Mouse (Mus musculus): Measurements from ENCODE around the gene Hs6st3. TPM values are rescaled to one million over a fixed set of nuclear protein-coding genes. Genes with fewer than 3 reads are reported as not detected.

Gene Hs6st3
- polyA plus RNA-seq, 1 experiment: 0.08 TPM

DNA sequence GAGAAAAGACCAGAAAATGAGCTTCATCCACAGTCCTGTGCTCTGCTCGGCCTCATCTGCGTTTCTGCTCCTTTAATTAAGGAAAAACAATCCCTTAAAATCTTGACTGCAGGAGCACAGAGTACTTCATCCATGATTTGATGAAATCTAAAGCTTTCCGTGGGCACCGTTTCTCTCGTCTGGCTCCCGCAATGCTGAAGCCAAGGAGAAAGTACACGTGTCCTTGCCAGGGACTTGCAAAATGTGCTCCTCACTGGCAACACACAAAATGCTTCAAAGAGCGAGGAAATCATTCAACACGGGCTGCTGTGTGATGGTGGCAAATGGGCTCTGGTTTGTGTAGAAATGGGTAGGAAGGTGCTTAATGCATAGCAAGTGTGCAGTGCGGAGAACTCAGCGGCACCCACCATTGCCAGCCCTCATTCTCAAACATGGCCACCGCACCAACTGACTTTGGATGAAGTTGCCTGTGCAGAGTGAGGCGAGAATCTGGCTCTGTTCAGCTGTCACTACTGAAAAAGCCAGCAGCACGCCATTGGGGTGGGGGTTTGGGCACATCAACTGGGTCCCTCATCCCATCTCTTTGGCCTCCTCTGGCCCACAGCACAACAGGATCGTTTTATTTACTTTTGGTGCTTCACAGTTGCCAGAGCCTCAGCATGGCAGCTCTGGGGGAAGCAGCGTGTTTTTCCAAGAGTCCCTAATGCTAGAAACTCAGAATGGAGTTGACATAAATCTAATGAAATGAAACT lies 532.9 kb downstream of the Hs6st3 start:
- WGBS: 78% methylated on average over 16 of the region's 16 CpGs
- H3K4me1 ChIP-seq (ENCODE audit: control insufficient read depth, insufficient read depth, low read length): no peaks in the 10 kb centered on the region
- no peak overlapping the region for H3K27ac ChIP-seq (ENCODE audit: insufficient read depth, low read depth, low read length)
- no peak overlapping the region for H3K4me3 ChIP-seq (ENCODE audit: insufficient read depth, low read depth, low read length)
- H3K36me3 ChIP-seq (ENCODE audit: control insufficient read depth, insufficient read depth, low read length): no peaks in the 10 kb centered on the region
- DNase-seq: no peak
- TF ChIP-seq POLR2A (IDR thresholded peaks at IDR 0.05; ENCODE audit: low read depth, low read length) (no peak), CTCF (conservative IDR thresholded peaks at IDR 0.05; ENCODE audit: insufficient read depth, insufficient read length, low read depth, low read length) (no peak)
- no peaks in the 10 kb centered on the region for H3K27me3 ChIP-seq (replicated peaks; ENCODE audit: control insufficient read depth, insufficient read depth, low read length)

DNA sequence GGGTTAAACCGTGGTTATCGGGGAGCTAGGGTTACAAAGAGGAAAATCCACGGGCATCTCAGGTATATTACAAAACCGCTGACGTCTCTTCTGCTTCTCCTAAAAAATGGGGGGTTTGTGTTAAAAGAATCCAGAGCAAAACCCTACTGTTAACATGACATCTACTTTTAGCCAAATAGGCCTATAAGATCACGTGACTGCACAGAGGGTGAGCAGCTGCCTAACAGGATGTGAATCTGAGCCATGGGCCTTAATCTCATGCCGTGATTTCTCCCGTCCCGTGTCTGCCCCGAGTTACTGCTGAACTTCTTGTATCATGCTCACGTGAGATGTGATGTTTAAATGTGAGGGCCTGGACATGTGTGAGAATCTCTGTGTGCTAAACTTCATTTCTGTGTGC lies 540.4 kb downstream of the Hs6st3 start:
- no peaks in the 10 kb centered on the region for H3K36me3 ChIP-seq (ENCODE audit: control insufficient read depth, insufficient read depth, low read length)
- no peak overlapping the region for H3K27ac ChIP-seq (ENCODE audit: insufficient read depth, low read depth, low read length)
- no peaks in the 10 kb centered on the region for H3K27me3 ChIP-seq (replicated peaks; ENCODE audit: control insufficient read depth, insufficient read depth, low read length)
- no peak for DNase-seq
- no peak overlapping the region for H3K4me3 ChIP-seq (ENCODE audit: insufficient read depth, low read depth, low read length)
- TF ChIP-seq CTCF (conservative IDR thresholded peaks at IDR 0.05; ENCODE audit: insufficient read depth, insufficient read length, low read depth, low read length): no peak
- no peak for TF ChIP-seq POLR2A (IDR thresholded peaks at IDR 0.05; ENCODE audit: low read depth, low read length)
- 88% methylated on average over 11 of the region's 11 CpGs for WGBS
- H3K4me1 ChIP-seq (ENCODE audit: control insufficient read depth, insufficient read depth, low read length): no peaks in the 10 kb centered on the region

GRCm38 (mm10) chr14:119680052-119680451 lies 541.9 kb downstream of the Hs6st3 start:
- TF ChIP-seq POLR2A (IDR thresholded peaks at IDR 0.05; ENCODE audit: low read depth, low read length): no peak
- no peak for TF ChIP-seq CTCF (conservative IDR thresholded peaks at IDR 0.05; ENCODE audit: insufficient read depth, insufficient read length, low read depth, low read length)
- Histone ChIP-seq H3K4me1 (ENCODE audit: control insufficient read depth, insufficient read depth, low read length) (no peaks in the 10 kb centered on the region), H3K27me3 (replicated peaks; ENCODE audit: control insufficient read depth, insufficient read depth, low read length) (no peaks in the 10 kb centered on the region), H3K36me3 (ENCODE audit: control insufficient read depth, insufficient read depth, low read length) (no peaks in the 10 kb centered on the region), H3K4me3 (ENCODE audit: insufficient read depth, low read depth, low read length) (no peak overlapping the region), H3K27ac (ENCODE audit: insufficient read depth, low read depth, low read length) (no peak overlapping the region)
- WGBS: 88% methylated on average over 4 of the region's 4 CpGs
- DNase-seq: no peak

DNA sequence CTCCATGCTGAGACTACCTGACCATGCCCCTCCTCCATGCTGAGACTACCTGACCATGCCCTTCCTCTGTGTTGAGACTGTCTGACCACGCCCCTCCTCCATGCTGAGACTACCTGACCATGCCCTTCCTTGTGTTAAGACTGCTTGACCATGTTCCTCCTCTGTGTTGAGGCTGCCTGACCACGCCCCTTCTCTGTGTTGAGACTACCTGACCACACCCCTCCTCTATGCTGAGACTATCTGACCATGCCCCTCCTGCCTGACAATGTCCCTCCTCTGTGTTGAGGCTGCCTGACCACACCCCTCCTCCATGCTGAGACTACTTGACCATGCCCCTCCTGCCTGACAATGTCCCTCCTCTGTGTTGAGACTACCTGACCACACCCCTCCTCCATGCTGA lies 549.7 kb downstream of the Hs6st3 start:
- 88% methylated on average over 2 of the region's 2 CpGs for WGBS
- DNase-seq: no peak
- Histone ChIP-seq H3K36me3 (ENCODE audit: control insufficient read depth, insufficient read depth, low read length) (no peaks in the 10 kb centered on the region), H3K4me3 (ENCODE audit: insufficient read depth, low read depth, low read length) (no peak overlapping the region), H3K27ac (ENCODE audit: insufficient read depth, low read depth, low read length) (no peak overlapping the region), H3K27me3 (replicated peaks; ENCODE audit: control insufficient read depth, insufficient read depth, low read length) (no peaks in the 10 kb centered on the region), H3K4me1 (ENCODE audit: control insufficient read depth, insufficient read depth, low read length) (no peaks in the 10 kb centered on the region)
- TF ChIP-seq POLR2A (IDR thresholded peaks at IDR 0.05; ENCODE audit: low read depth, low read length): no peak
- no peak for TF ChIP-seq CTCF (conservative IDR thresholded peaks at IDR 0.05; ENCODE audit: insufficient read depth, insufficient read length, low read depth, low read length)

DNA sequence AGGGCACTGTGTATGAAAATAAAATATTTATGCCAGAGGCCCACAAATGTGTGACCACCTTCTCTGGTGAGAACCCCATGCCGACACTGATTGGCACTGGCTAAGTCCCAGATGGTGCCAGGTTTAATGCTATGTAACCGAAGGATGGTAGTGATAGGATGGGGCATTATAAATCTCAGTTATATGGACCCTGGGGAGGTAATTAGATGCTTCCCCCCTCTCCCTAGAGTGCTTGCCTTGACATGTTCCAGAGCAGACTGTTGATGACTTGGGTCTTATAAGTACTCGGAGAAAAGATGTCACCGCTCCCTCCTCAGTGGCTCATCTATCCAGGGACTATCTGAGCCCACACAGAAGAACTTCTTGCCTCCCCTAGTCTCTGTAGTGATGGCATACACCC lies 561.8 kb downstream of the Hs6st3 start:
- no peaks in the 10 kb centered on the region for H3K27me3 ChIP-seq (replicated peaks; ENCODE audit: control insufficient read depth, insufficient read depth, low read length)
- DNase-seq: no peak
- H3K27ac ChIP-seq (ENCODE audit: insufficient read depth, low read depth, low read length): no peak overlapping the region
- no peak for TF ChIP-seq CTCF (conservative IDR thresholded peaks at IDR 0.05; ENCODE audit: insufficient read depth, insufficient read length, low read depth, low read length)
- no peak for TF ChIP-seq POLR2A (IDR thresholded peaks at IDR 0.05; ENCODE audit: low read depth, low read length)
- no peaks in the 10 kb centered on the region for H3K4me1 ChIP-seq (ENCODE audit: control insufficient read depth, insufficient read depth, low read length)
- no peaks in the 10 kb centered on the region for H3K36me3 ChIP-seq (ENCODE audit: control insufficient read depth, insufficient read depth, low read length)
- H3K4me3 ChIP-seq (ENCODE audit: insufficient read depth, low read depth, low read length): no peak overlapping the region
- 83% methylated on average over 4 of the region's 4 CpGs for WGBS

DNA sequence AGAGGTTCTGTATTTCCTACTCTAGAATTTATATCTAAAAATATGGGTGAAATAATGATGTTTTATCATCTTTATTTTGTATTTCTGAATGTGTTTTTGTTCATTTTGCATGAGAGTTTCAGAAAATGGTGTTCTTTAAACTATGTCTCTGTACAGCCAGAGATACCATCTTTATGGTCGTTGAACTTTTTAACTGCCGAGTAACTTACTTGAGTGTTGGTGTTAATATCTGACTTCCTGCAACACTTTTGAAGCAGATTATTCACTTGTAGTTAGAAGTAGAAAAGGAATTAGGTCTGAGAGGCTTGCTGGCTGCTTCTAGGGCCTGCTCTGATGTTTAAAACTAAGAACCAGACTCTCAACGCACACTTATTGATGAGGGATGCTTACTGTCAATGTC lies 576.6 kb downstream of the Hs6st3 start:
- H3K4me1 ChIP-seq (ENCODE audit: control insufficient read depth, insufficient read depth, low read length): no peaks in the 10 kb centered on the region

DNA sequence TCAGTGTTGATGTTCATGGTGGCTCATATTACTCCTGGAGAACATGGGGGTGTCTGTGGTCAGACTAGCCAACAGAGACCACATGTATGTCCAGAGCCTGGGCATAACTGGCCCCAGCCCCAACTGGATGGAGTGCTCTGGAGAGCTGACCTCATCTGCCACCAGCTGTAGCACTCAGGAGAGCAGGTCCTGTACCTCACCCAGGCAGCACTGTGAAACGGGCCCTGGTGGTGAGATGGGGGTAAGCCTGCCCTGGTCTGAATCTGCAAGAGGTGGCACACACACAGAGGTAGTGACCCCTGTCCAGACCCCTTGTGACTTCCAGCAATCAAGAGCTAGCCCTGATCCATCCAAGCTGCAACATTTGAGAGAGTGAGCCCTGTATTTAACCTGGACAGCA lies 579.2 kb downstream of the Hs6st3 start:
- Histone ChIP-seq H3K4me1 (ENCODE audit: control insufficient read depth, insufficient read depth, low read length) (no peaks in the 10 kb centered on the region), H3K36me3 (ENCODE audit: control insufficient read depth, insufficient read depth, low read length) (no peaks in the 10 kb centered on the region), H3K27me3 (replicated peaks; ENCODE audit: control insufficient read depth, insufficient read depth, low read length) (no peaks in the 10 kb centered on the region), H3K4me3 (ENCODE audit: insufficient read depth, low read depth, low read length) (no peak overlapping the region), H3K27ac (ENCODE audit: insufficient read depth, low read depth, low read length) (no peak overlapping the region)
- WGBS: 46% methylated on average over 1 of the region's 1 CpGs
- TF ChIP-seq CTCF (conservative IDR thresholded peaks at IDR 0.05; ENCODE audit: insufficient read depth, insufficient read length, low read depth, low read length) (no peak), POLR2A (IDR thresholded peaks at IDR 0.05; ENCODE audit: low read depth, low read length) (no peak)
- no peak for DNase-seq

More for the DNA sequence above, 576.6 kb downstream of the Hs6st3 start:
- DNase-seq: no peak
- Histone ChIP-seq H3K4me3 (ENCODE audit: insufficient read depth, low read depth, low read length) (no peak overlapping the region), H3K36me3 (ENCODE audit: control insufficient read depth, insufficient read depth, low read length) (no peaks in the 10 kb centered on the region), H3K27me3 (replicated peaks; ENCODE audit: control insufficient read depth, insufficient read depth, low read length) (no peaks in the 10 kb centered on the region), H3K27ac (ENCODE audit: insufficient read depth, low read depth, low read length) (no peak overlapping the region)
- 70% methylated on average over 3 of the region's 3 CpGs for WGBS
- TF ChIP-seq POLR2A (IDR thresholded peaks at IDR 0.05; ENCODE audit: low read depth, low read length): no peak
- TF ChIP-seq CTCF (conservative IDR thresholded peaks at IDR 0.05; ENCODE audit: insufficient read depth, insufficient read length, low read depth, low read length): no peak

Measured in kidney, adult 2 months (tissue).